Mouse (Mus musculus) gastrocnemius, adult 2 months (tissue): ENCODE results near the gene Prom1. TPM values are rescaled to one million over a fixed set of nuclear protein-coding genes. Genes with fewer than 3 reads are reported as not detected.

Experiments used
- DNase-seq: peaks from one replicate; pipeline ENCODE4 v3.0.0; 2022
- H3K27ac ChIP-seq: fragments of 200-600 bp; 2 replicates; pipeline ENCODE4 v1.8.1; 2022; ENCODE audit warnings: mild to moderate bottlenecking
- H3K4me3 ChIP-seq: fragments of 200-600 bp; 2 replicates; pipeline ENCODE4 v1.8.1; 2022; ENCODE audit warnings: mild to moderate bottlenecking, moderate library complexity
- CTCF ChIP-seq: fragments of 200-600 bp; IDR thresholded peaks from 2 replicates; pipeline ENCODE4 v1.8.1; 2022; ENCODE audit warnings: antibody characterized with exemption, mild to moderate bottlenecking, moderate library complexity
- intact Hi-C: fragments of 180-260 bp; cut with DNase I; formaldehyde crosslinking; loops from one replicate; pipeline ENCODE4 v1.15.1; 2025
- total RNA-seq, 2 experiments: library from RNA; stranded (reverse); gene quantifications; 2 replicates each; pipeline ENCODE4 v1.2.3; 2021

The Prom1 gene
- total RNA-seq, 2 experiments from 2014 or later, result 9.6 to 10.4 TPM

GRCm38 (mm10) chr5:44070529-44071133 is 31.2 kb downstream of the Prom1 start:
- Histone ChIP-seq H3K4me3 (no peak overlapping the region), H3K27ac (no peak overlapping the region)
- intact Hi-C loops, result no loop called here
- no peak for DNase-seq
- no peak for TF ChIP-seq CTCF

DNA sequence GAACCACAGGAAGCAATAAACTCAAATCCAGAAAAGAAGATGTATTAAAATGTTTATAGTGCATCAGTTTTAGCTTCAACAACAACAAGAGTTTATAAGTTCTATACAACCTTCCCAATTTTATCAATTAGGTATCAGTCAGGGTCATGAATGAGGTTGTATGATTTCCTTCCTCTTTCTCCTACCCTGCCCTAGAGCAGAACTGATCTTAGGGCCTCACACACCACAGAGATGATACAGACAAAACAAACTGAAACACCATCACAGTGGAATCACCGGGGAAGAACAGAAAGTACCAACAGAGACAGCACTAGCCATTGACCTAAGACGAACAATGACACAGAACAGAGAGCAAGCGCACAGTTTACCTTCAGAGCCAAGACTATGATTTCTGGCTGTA is 43.6 kb downstream of the Prom1 start:
- Histone ChIP-seq H3K4me3 (no peak overlapping the region), H3K27ac (no peak overlapping the region)
- no peak for TF ChIP-seq CTCF
- intact Hi-C loops, result no loop called here
- no peak for DNase-seq

- DNase-seq, result no peak
- TF ChIP-seq CTCF, result no peak
- intact Hi-C loops, result no loop called here
- no peak overlapping the region for H3K4me3 ChIP-seq
- H3K27ac ChIP-seq, result no peak overlapping the region
These were observed 51.6 kb downstream of the Prom1 start for GRCm38 (mm10) chr5:44050213-44050612.

DNA sequence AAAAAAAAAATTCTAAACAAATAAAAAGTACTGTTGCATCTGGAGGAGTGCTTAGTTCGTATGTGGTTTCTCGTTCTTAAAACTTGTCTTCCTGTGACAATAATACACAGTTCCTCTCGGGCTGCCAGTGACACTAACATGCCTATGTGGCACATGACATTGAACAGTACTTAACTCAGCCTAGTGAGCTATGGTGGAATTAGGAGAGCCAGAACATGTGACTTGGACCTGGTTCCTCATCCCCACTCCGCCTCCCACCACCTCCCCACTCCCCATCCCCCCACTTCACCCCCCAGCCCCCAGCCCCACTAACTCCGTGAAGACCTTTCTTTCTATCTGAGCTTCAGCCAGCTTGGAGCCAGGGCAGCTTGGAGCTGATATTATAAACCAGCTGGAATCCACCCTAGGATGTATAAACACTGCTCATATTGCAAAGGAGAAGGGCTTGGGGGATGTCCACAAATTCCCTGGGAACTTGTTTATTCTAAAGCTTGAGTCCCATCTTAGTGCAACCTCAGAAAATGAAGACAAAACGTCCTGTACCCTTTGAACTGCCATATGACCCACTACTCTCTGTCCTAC is 52.3 kb downstream of the Prom1 start:
- Histone ChIP-seq H3K27ac (no peak overlapping the region), H3K4me3 (no peak overlapping the region)
- intact Hi-C loops, result loop anchor here (2.0 to 10.0 kb wide), 4 partner anchors 55 to 221 kb away; no protein-coding TSS in a partner anchor
- no peak for DNase-seq
- TF ChIP-seq CTCF, result no peak

DNA sequence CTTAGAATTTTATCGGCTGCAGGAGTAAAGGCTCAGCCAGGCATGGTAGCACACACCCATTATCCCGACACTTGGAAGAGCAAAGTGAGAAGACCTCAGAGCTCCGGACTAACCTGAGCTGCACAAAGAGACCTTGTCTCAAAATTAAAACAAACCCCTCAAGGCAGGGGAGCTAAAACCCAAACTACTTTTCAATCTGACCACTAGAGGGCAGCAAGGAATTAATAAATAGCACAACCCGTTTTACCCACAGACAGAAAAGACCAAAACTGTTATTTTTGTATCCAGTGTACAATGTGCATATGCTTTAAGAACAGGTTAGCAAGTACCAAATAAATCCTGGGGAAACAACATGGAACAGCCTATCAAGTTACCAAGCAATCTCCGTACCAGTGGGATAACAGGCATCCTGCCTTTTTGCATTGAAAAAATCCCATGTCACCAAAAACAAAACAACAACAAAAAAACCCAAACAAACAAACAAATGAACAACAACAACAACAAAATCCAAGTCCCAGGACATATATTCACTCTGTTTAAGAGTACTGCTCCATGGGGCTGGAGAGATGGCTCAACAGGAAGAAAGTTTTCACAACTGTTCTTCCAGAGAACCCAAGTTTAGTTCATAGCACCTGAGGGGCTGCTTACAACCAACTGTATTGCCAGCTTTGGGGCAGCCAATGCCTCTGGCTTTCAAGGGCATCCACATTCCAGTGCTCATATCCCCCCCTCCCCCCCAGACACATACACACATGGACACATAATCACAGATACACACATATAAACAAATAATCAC is 53.1 kb downstream of the Prom1 start:
- intact Hi-C loops, result loop anchor here (2.0 to 10.0 kb wide), 4 partner anchors 56 to 222 kb away; no protein-coding TSS in a partner anchor
- Histone ChIP-seq H3K27ac (no peak overlapping the region), H3K4me3 (no peak overlapping the region)
- no peak for DNase-seq
- TF ChIP-seq CTCF, result peak; percentile 80

DNA sequence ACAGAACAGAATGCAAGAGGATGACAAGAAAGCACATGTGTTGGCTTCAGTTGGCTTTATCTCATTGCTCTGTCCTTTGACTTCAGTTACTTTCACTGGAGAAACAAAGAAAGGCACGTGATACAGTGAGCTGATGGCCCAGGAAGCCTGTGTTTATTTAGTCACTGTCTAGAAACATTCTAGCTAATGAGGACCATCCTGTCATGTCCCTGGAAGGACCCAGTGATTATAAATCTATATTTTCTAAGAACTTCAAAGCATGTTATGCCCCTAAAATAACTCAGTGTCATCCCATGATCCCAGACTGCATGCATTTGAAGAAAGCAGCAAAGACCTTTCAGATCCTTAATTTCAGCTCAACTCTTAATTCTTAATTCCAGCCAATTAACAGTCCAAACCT is 60.1 kb downstream of the Prom1 start:
- Histone ChIP-seq H3K27ac (no peak overlapping the region), H3K4me3 (no peak overlapping the region)
- DNase-seq, result no peak
- TF ChIP-seq CTCF, result no peak
- intact Hi-C loops, result loop anchor here (5.0 to 10.0 kb wide), 2 partner anchors 123 to 804 kb away; no protein-coding TSS in a partner anchor

GRCm38 (mm10) chr5:44041056-44041455 is 60.8 kb downstream of the Prom1 start:
- no peak overlapping the region for H3K27ac ChIP-seq
- no peak for TF ChIP-seq CTCF
- no peak for DNase-seq
- H3K4me3 ChIP-seq, result no peak overlapping the region
- intact Hi-C loops, result loop anchor here (5.0 to 10.0 kb wide), 2 partner anchors 124 to 804 kb away; no protein-coding TSS in a partner anchor

DNA sequence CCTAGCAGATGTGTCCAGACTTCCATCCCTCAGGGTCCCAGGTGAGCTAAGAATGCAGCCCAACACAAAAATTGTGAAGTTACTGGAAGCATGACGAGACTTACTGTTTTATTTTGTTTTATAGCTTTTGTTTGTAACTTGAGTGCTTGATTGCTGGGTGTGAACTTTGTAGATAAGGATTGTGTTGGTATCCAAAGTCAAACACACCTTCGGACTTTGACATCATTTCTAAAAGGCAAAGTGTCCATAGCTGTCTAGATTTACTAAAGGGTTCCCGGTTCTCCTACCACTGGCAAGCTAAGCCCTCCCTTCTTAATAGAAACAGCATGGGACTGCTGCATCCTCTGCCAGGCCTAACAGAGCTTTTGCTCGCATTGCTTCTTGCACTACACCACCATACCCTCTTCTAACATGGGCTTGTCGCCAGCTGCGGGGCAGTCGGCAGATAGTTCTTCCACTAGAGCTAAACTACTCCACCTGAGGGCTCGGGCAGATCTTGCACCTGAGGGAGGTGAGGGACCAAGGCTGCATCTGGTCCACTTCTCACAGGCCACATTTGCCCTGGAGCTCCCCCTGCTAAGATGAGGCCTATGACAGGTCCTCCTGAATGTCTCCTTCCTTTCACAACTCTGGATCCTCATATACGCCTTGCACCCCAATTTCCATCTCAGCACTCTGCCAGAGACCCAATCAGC is 103.4 kb downstream of the Prom1 start:
- TF ChIP-seq CTCF, result no peak
- no peak overlapping the region for H3K4me3 ChIP-seq
- no peak for DNase-seq
- intact Hi-C loops, result loop anchor here (10.0 kb wide), 1 partner anchor 104 kb away; no protein-coding TSS in a partner anchor
- H3K27ac ChIP-seq, result no peak overlapping the region

- Histone ChIP-seq H3K27ac (no peak overlapping the region), H3K4me3 (no peak overlapping the region)
- intact Hi-C loops, result loop anchor here (10.0 kb wide), 1 partner anchor 103 kb away; no protein-coding TSS in a partner anchor
- TF ChIP-seq CTCF, result no peak
- no peak for DNase-seq
These were observed 104.2 kb downstream of the Prom1 start for GRCm38 (mm10) chr5:43997626-43998025.

GRCm38 (mm10) chr5:43996162-43996561 is 105.7 kb downstream of the Prom1 start:
- TF ChIP-seq CTCF, result no peak
- no peak overlapping the region for H3K4me3 ChIP-seq
- no peak for DNase-seq
- H3K27ac ChIP-seq, result no peak overlapping the region
- intact Hi-C loops, result loop anchor here (10.0 kb wide), 1 partner anchor 101 kb away; no protein-coding TSS in a partner anchor

DNA sequence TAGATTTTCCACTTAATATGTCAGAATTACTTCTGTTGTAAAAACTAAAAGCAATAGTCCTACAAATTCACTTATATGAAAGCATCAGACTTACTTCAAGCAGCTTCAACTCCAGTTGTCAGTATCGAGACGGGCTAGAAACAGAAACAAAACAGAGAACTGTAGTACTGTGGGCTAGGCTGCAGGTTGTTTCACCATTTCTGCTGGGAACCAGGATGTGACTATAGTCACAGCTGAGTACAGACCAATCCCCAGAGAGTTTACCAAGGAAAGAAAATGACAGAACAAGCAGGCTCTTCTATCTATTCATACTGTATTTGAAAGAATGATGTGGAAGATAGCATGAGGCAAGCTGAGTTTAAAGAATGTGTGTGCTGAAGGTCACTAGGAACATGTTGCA is 106.9 kb downstream of the Prom1 start:
- H3K27ac ChIP-seq, result no peak overlapping the region
- intact Hi-C loops, result loop anchor here (10.0 kb wide), 1 partner anchor 100 kb away; no protein-coding TSS in a partner anchor
- TF ChIP-seq CTCF, result no peak
- no peak for DNase-seq
- H3K4me3 ChIP-seq, result no peak overlapping the region

- Histone ChIP-seq H3K4me3 (no peak overlapping the region), H3K27ac (no peak overlapping the region)
- TF ChIP-seq CTCF, result peak; percentile 75
- DNase-seq, result peak; percentile 63
- intact Hi-C loops, result loop anchor here (1.0 to 10.0 kb wide), 2 partner anchors 96 to 149 kb away; no protein-coding TSS in a partner anchor
These were observed 111.5 kb downstream of the Prom1 start for GRCm38 (mm10) chr5:43990316-43990715.
